Mouse (Mus musculus) thymus, adult 2 months (tissue): ENCODE results near the gene Chpf2. TPM values are rescaled to one million over a fixed set of nuclear protein-coding genes. Genes with fewer than 3 reads are reported as not detected.

Experiments used
- DNase-seq: peaks from one replicate; pipeline ENCODE4 v3.0.0; 2021
- H3K27ac ChIP-seq: fragments of 200-500 bp; 2 replicates; pipeline ENCODE4 v1.5.1; 2012; ENCODE audit warnings: low read length, control low read depth; ENCODE audit not compliant: control insufficient read depth, insufficient read depth
- H3K27me3 ChIP-seq: fragments of 200-500 bp; 2 replicates; pipeline ENCODE4 v1.6.1; 2012; ENCODE audit warnings: mild to moderate bottlenecking, low read length, moderate library complexity, mixed read lengths; ENCODE audit not compliant: control insufficient read depth, insufficient read depth
- H3K36me3 ChIP-seq: fragments of 200-500 bp; 2 replicates; pipeline ENCODE4 v1.6.1; 2012; ENCODE audit warnings: mild to moderate bottlenecking, low read length, moderate library complexity; ENCODE audit not compliant: control insufficient read depth, insufficient read depth
- H3K4me1 ChIP-seq: fragments of 200-500 bp; replicated peaks from 2 replicates; pipeline ENCODE4 v1.6.1; 2012; ENCODE audit warnings: low read length; ENCODE audit not compliant: control insufficient read depth, insufficient read depth
- H3K4me3 ChIP-seq: fragments of 200-500 bp; 2 replicates; pipeline ENCODE4 v1.5.1; 2012; ENCODE audit warnings: mild to moderate bottlenecking, low read length, control low read depth, moderate library complexity; ENCODE audit not compliant: control insufficient read depth, insufficient read depth
- CTCF ChIP-seq: fragments of 200-500 bp; IDR thresholded peaks from 2 replicates; pipeline ENCODE4 v1.5.1; 2012; ENCODE audit warnings: mild to moderate bottlenecking, control low read depth, low read length, moderate library complexity, borderline replicate concordance; ENCODE audit not compliant: control insufficient read depth, poor library complexity, insufficient read depth; ENCODE audit errors: extremely low read depth
- POLR2A ChIP-seq: fragments of 200-500 bp; IDR thresholded peaks from 2 replicates; pipeline ENCODE4 v1.6.1; 2012; ENCODE audit warnings: mild to moderate bottlenecking, low read length, control low read depth, moderate library complexity; ENCODE audit not compliant: control insufficient read depth, poor library complexity, insufficient read depth; ENCODE audit errors: extremely low read depth
- WGBS: fragments of 180-500 bp; shearing (Covaris S2); methylation state at CpG from one replicate; pipeline ENCODE4 v1.1.7; 2018; 5-methylcytosine and 5-hydroxymethylcytosine counted together
- polyA plus RNA-seq: library from polyadenylated mRNA; depleted of rRNA; stranded (reverse); fragments of >200 nt; gene quantifications from 2 replicates; pipeline ENCODE4 v1.2.3, GENCODE M21; 2012; rRNA removed

The Chpf2 gene
- polyA plus RNA-seq, 1 experiment = 55.5 TPM

- H3K27me3 ChIP-seq = no peaks in the 10 kb centered on the region
- TF ChIP-seq CTCF (no peak), POLR2A (no peak)
- H3K36me3 ChIP-seq = no peaks in the 10 kb centered on the region
- H3K27ac ChIP-seq = no peak overlapping the region
- WGBS = 91% methylated on average over 6 of the region's 6 CpGs
- no peaks in the 10 kb centered on the region; the same call in 1 of the 2 replicates for H3K4me1 ChIP-seq
- no peak for DNase-seq
- H3K4me3 ChIP-seq = no peak overlapping the region
These were observed 49.1 kb downstream of the Chpf2 start for GRCm38 (mm10) chr5:24635526-24636141.

- Histone ChIP-seq H3K27me3 (no peaks in the 10 kb centered on the region), H3K36me3 (no peaks in the 10 kb centered on the region), H3K4me1 (no peaks in the 10 kb centered on the region; the same call in 1 of the 2 replicates), H3K27ac (no peak overlapping the region), H3K4me3 (no peak overlapping the region)
- no peak for DNase-seq
- no peak for TF ChIP-seq CTCF
- no peak for TF ChIP-seq POLR2A
- 92% methylated on average over 4 of the region's 4 CpGs for WGBS
These were observed 50.4 kb downstream of the Chpf2 start for GRCm38 (mm10) chr5:24636987-24637386.

DNA sequence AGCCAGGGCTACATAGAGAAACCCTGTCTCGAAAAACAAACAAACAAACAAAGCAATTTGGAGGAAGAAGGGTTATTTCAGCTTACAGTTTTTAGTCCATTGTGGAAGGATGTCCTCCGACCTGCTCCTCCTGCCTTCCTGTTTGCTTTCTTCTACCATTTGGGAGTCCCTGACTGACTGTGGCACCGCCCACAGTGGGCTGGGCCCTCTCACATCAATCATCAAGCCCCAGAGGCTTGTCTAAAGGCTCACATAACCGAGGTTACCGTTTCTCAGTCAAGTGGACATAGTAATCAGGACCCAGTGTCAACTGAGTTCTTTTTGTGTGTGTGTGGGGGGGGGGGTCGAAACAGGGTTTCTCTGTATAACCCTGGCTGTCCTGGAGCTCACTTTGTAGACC lies 51.6 kb downstream of the Chpf2 start:
- no peak for DNase-seq
- H3K27me3 ChIP-seq = no peaks in the 10 kb centered on the region
- no peak overlapping the region for H3K4me3 ChIP-seq
- no peaks in the 10 kb centered on the region for H3K36me3 ChIP-seq
- no peaks in the 10 kb centered on the region for H3K4me1 ChIP-seq
- TF ChIP-seq POLR2A = no peak
- no peak for TF ChIP-seq CTCF
- 60% methylated on average over 6 of the region's 6 CpGs for WGBS
- no peak overlapping the region for H3K27ac ChIP-seq

GRCm38 (mm10) chr5:24639081-24639480 lies 52.5 kb downstream of the Chpf2 start:
- Histone ChIP-seq H3K27me3 (no peaks in the 10 kb centered on the region), H3K36me3 (no peaks in the 10 kb centered on the region), H3K27ac (no peak overlapping the region), H3K4me3 (no peak overlapping the region), H3K4me1 (no peaks in the 10 kb centered on the region)
- no peak for TF ChIP-seq CTCF
- TF ChIP-seq POLR2A = no peak
- 93% methylated on average over 6 of the region's 6 CpGs for WGBS
- no peak for DNase-seq

Other genes starting within 250 kb of the Chpf2 start
- gene Kcnh2, start 235.1 kb upstream of the Chpf2 start, polyA plus RNA-seq = 187 and 196 TPM in 2 replicates
- gene Nos3, start 221.9 kb upstream of the Chpf2 start, polyA plus RNA-seq = 3.7 and 5.7 TPM in 2 replicates
- gene Atg9b, start 194.6 kb upstream of the Chpf2 start, polyA plus RNA-seq = 6.8 and 8.1 TPM in 2 replicates
- 78.2 and 85.0 TPM in 2 replicates for gene Abcb8, start 193.1 kb upstream of the Chpf2 start, polyA plus RNA-seq
- 2.1 and 2.6 TPM in 2 replicates for gene Asic3, start 173.3 kb upstream of the Chpf2 start, polyA plus RNA-seq
- gene Cdk5, start 163.2 kb upstream of the Chpf2 start, polyA plus RNA-seq = 62.3 and 87.0 TPM in 2 replicates
- 116 and 118 TPM in 2 replicates for gene Slc4a2, start 162.9 kb upstream of the Chpf2 start, polyA plus RNA-seq
- gene Fastk, start 141.5 kb upstream of the Chpf2 start, polyA plus RNA-seq = 424 and 481 TPM in 2 replicates
- gene Tmub1, start 138.9 kb upstream of the Chpf2 start, polyA plus RNA-seq = 122 and 136 TPM in 2 replicates
- 111 and 117 TPM in 2 replicates for gene Agap3, start 134.6 kb upstream of the Chpf2 start, polyA plus RNA-seq
- 0.05 TPM in 2 replicates for gene Gbx1, start 59.5 kb upstream of the Chpf2 start, polyA plus RNA-seq
- gene Asb10, start 45.8 kb upstream of the Chpf2 start, polyA plus RNA-seq = 0.38 and 9.5 TPM in 2 replicates
- not detected in 2 replicates for gene 4931409K22Rik, start 29.9 kb upstream of the Chpf2 start, polyA plus RNA-seq
- 117 and 121 TPM in 2 replicates for gene Abcf2, start 9.3 kb upstream of the Chpf2 start, polyA plus RNA-seq
- 3.7 and 6.1 TPM in 2 replicates for gene Smarcd3, start 37.7 kb downstream of the Chpf2 start, polyA plus RNA-seq
- 70.5 and 75.4 TPM in 2 replicates for gene Nub1, start 98.8 kb downstream of the Chpf2 start, polyA plus RNA-seq
- gene Wdr86, start 144.0 kb downstream of the Chpf2 start, polyA plus RNA-seq = 5.7 and 6.8 TPM in 2 replicates
- 0.43 TPM in 1 of 2 replicates, not detected in the other for gene Crygn, start 171.3 kb downstream of the Chpf2 start, polyA plus RNA-seq